Mouse (Mus musculus) urinary bladder, postnatal 36 days (tissue): ENCODE results near the gene Tatdn3.
"Not testable (repeated sequence)": the region's sequence is repeated elsewhere in the genome, so short reads cannot be mapped to it uniquely, and the experiment has no call there.

Experiments used
- DNase-seq, 2 experiments: peaks; one replicate each; pipeline ENCODE4 v3.0.0; 2022; ENCODE audit warnings: low spot score in 2 of 2, mixed read lengths in 1 of 2

Gene Tatdn3

GRCm38 (mm10) chr1:191035649-191036048 lies 27.1 kb downstream of the Tatdn3 start:
- no peak for DNase-seq

- not testable (repeated sequence) for DNase-seq
Measured at GRCm38 (mm10) chr1:191030922-191031425, 31.8 kb downstream of the Tatdn3 start.

DNA sequence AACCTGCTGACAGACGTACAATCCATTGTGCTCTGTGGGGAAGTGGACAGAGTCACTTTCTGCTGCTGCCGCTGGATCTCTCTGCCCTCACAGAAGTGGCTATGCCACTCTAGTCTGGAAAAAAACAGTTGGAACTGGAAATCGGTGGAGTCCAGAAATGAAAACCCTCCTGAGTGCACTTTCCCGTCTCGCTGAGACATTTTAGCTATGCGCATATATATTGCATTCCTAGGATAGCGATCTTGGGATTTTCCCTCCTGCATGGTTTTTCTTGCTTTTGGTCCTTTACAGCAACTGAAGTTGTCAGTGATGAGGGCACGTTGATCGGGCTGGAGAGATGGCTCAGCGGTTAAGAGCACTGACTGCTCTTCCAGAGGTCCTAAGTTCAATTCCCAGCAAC lies 32.5 kb downstream of the Tatdn3 start:
- DNase-seq, result no peak

DNA sequence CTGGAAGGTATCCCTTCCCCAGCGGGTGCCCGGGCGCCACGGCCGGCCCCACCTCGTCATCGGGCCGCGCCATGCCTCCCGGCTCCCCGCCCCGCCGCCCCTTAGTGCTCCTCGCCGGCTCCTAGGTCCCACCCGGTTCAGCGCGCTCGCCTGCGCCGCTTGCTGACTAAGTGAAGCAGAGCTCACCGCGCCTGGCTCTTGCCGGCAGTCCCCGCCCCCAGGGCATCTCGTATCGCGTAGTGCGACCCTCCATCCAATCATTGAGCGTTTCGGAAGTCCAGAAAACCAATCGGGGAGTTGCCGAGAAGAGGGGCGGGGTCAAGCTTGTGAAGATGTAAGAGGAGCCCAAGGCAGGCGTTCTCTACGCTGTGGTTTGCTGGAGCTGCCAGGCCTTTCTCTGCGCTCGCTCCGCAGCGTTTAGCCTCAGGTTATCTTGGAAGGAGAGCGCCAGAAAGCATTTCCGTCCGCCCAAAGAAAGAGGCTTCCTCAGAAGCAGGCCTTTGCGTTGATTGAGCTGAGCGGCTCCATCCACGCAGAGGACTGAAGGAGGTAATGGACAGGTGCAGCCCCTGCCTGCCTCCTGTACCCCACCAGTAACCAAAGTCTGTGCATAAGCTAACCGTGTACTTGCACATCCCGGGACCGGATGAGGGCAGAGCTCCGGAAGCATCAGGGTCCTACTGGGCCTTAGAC lies 36.6 kb downstream of the Tatdn3 start, which contains the start of gene Flvcr1:
Flvcr1 (minus strand) TSS at position 138 of the 693 bp plus-strand sequence.
- DNase-seq, result peak; percentile 95 to 99

GRCm38 (mm10) chr1:191025016-191026012 lies 37.4 kb downstream of the Tatdn3 start:
- peak; percentile 13 to 17 for DNase-seq

DNA sequence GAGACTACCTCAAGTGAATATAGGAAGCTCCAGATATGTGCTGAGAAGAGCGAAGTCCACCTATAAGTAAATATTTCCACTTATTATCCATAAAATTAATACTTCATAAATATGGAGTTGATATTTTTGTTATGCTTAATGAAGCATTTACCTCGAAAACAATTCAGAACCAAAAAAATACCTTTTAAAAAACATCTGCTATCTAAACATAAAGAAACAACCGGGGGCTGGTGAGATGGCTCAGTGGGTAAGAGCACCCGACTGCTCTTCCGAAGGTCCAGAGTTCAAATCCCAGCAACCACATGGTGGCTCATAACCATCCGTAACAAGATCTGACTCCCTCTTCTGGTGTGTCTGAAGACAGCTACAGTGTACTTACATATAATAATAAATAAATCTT lies 38.9 kb downstream of the Tatdn3 start:
- DNase-seq, result not testable (repeated sequence)

DNA sequence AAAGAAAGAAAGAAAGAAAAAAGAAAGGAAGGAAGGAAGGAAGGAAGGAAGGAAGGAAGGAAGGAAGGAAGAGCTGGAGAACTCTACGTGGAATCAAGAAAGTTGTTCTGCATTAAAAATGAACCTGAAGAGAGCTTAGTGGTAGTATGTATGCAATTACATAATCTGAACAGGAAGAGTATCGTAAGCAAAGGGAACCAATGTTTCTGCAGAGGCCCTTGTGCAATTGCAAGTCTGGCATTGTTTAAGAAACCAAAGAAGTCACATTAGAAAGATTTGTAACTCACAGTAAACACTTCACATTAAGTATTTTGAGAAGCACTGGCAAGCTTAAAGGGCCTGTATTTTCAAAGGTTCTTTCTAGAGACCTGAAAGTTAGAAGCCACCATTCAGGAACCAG lies 39.6 kb downstream of the Tatdn3 start:
- DNase-seq, result no peak

GRCm38 (mm10) chr1:191021016-191021415 lies 41.7 kb downstream of the Tatdn3 start:
- no peak for DNase-seq

DNA sequence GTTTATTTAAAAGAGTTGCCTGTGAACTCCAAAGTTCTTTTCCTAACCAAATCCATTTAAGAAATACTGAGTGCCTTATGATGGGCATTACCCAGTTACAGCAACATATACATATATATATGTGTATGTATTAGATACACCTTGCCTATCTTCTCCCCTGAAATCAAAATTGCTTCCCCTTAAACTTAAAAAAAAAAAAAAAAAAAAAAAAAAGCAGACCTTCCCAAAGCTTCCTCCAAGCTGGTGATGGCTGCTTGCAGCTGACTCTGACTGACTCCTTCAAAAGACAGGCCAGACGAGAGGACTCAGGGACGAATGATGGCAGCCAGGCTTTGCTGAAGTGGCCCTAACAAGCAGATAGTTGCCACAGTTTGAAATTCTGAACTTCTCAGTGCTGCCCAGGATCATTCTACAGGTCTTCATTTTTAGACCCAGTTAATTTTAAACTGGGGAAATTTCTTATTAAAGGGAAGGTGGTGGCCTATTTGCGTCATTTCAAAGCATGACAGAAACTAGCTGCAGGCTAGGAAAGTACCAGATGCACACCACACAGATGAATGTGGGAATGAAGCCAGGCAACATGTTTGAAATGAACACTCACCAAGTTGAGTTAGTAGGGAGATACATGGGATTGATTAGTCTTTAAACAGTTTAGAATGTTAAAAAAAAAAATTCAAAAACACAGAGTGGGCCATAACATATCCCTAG lies 42.4 kb downstream of the Tatdn3 start:
- DNase-seq, result no peak

DNA sequence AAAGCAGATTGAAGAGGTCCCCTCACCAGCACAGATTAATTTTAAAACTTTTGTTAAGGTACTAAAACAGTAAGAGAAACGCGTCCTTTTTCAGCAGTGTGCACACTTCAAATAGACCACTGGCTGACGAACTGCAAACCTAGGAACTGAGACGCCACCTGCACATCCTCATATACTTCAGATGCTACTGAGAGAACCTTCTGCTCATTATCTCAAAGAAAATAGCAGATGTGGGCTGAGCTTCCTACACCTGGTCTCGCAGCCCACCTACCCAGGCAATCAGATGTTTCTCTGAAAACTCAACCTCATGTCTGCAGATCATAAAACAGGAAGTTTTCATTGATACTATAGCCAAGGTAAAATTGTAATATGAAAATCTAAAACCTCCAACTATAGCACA lies 42.9 kb downstream of the Tatdn3 start:
- no peak for DNase-seq

GRCm38 (mm10) chr1:191014271-191014670 lies 48.5 kb downstream of the Tatdn3 start:
- DNase-seq, result no peak

DNA sequence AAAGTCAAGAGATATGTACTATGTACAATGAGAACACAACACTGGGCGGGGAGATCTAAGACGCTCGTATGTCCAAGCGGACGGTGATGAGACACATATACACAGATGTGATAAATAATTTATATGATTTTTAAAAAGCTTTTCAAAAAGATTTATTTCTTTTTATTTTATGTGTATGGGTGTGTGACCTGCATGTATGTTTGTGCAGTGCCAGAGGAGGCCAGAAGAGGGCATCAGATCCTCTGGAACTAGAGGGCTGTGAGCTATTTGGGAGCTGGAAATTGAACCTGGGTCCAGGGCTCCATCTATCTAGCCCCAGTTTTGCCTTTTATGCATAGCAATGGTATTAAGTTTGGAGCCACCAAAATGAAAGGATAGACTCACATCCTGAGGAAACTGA lies 54.0 kb downstream of the Tatdn3 start:
- no peak for DNase-seq

GRCm38 (mm10) chr1:191002201-191002600 lies 60.5 kb downstream of the Tatdn3 start:
- DNase-seq, result no peak

- DNase-seq, result no peak
Measured at GRCm38 (mm10) chr1:191000686-191001085, 62.0 kb downstream of the Tatdn3 start.

DNA sequence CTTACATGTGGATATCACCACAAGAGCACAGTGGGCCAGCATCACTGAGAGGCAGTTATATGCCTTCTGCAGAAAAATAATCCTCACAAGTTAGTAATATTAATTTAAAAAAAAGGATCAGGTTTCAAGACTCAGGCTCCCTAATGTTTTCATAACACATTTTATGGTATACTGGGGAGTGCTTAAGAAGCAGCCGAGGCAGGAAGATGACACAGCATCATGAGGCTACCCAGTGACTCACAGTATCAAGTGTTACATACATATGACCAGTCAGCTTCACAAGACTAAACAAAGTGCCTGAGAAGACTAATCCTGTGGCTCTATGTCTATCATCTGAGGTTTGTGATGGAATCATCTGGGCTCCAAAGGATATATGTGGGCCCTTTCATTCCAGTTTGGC lies 64.7 kb downstream of the Tatdn3 start:
- no peak for DNase-seq

GRCm38 (mm10) chr1:190996346-190996877 lies 66.3 kb downstream of the Tatdn3 start:
- DNase-seq, result no peak
